Mouse (Mus musculus) heart, postnatal 0 days (tissue): ENCODE measurements at regions not wholly inside any gene's neighbourhood (a gene's known extent, or its start where the extent isn't known, plus 50 kb on each side); places are given as distances from the start of the nearest gene placed in this dataset.

ENCODE experiments used
- CTCF ChIP-seq: IDR thresholded peaks from 2 replicates; pipeline ENCODE4 v1.5.1; 2016; ENCODE audit warnings: antibody characterized with exemption, control low read depth, low read depth
- EP300 ChIP-seq: IDR thresholded peaks from 2 replicates; pipeline ENCODE4 v1.6.1; 2016; ENCODE audit warnings: antibody characterized with exemption, low read depth

GRCm38 (mm10) chr12:71376966-71377365 lies 67.3 kb downstream of the Dact1 start:
- TF ChIP-seq CTCF = no peak
- no peak for TF ChIP-seq EP300
